Mouse (Mus musculus): Measurements from ENCODE around the gene Rara.

Gene Rara

DNA sequence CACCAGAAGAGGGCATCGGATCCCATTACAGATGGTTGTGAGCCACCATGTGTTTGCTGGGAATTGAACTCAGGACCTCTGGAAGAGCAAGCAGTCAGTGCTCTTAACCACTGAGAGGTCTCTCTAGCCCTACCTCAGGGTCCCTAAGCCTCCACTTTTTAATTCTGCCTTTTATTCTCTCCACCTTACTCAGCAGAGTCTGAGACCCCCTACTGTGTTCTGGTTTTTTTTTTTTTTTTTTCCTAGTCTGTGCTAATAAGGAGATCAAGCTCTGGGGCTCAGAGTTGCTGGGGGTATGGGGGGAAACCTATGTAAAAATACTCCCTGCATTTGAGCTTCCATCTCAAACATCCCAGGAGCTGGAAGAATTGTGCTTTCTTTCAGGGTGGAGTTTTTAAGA, 24.5 kb downstream of the Rara start:
- DNase-seq (ENCODE audit: low spot score in 2 of 2) = no peak

DNA sequence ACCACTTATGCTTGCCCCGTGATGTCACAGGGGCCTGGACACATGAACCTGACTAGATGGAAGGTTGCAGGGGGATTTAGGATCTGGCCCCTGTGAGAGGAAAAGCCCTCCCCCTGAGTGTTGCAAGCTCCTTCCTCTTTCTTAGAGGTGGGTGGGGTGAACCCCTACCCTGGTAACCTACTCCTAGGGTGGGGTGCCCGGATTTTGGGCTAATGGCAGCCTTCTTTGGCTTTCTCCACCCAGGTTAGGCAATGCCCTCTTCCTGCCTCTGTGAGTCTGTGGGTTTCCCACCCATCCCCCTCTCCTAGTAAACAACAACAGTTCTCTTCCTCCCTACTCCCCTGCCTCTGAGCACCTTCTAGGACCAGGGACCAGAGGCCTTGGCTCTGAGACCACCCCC, 25.1 kb downstream of the Rara start:
- no peak for DNase-seq (ENCODE audit: low spot score in 2 of 2)

DNA sequence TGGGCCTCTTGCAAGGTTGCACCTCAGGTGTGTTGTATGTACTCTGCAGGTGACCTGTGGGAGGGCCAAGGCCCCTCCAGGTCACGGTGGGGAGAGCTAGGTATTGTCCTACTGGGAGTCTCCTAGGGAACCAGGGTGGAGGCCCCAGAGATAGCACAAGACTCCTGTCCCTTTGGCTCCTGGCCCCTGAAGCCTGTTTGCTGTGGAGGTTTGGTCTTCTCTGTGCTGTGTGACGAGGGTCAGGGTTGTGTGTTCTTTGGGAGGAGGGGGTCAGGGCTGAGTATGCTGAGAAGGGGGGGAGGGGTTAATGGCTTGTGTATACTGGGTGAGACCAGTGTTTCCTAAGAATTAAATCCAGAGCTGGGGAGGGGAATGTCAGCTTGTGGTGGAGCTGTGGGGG, 25.7 kb downstream of the Rara start:
- DNase-seq (ENCODE audit: low spot score in 2 of 2) = no peak

DNA sequence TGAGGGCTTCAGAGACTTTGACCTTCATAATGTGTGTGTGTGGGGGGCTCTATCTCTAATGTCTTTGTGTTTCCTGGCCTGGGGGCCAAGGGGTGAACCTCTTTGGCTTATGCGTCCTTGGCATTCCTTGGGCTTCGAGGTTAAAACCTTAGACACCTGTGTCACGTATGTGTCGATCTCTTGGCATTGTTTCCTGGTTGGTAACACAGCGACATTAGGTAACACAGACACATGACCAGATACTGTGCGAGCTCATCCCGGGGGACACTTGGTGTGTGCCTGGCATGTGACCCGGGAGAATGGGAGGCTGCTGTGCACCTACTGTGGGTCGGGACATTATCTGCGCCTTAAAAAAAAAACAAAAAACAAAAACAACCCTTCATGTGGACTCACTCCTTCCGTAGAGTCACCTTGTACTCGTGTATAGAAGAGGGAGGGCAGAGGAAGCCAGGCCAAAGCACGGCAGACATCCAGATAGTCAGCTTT, 26.3 kb downstream of the Rara start:
- DNase-seq (ENCODE audit: low spot score in 2 of 2) = no peak

DNA sequence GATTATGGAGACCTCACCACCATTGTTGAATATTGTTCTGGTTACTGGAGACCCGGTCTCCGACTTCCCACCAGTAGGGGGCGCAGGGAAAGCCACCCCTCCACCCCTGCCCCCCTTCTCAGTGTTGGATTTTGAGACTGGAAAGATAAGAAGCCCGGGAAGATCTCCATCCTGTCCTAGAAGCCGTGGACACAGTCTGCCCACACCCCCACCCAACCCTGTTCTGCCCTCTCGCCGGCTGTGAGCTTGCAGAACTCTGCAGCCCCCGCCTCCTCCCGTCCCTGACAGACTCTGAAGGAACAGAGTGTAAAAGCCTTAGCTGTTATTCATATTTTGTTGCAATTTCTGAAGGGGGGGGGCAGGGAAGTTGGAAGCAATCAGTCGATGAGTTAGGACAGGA, 26.8 kb downstream of the Rara start:
- peak in 1 of 2 experiments; percentile 82 for DNase-seq (ENCODE audit: low spot score in 2 of 2)

DNA sequence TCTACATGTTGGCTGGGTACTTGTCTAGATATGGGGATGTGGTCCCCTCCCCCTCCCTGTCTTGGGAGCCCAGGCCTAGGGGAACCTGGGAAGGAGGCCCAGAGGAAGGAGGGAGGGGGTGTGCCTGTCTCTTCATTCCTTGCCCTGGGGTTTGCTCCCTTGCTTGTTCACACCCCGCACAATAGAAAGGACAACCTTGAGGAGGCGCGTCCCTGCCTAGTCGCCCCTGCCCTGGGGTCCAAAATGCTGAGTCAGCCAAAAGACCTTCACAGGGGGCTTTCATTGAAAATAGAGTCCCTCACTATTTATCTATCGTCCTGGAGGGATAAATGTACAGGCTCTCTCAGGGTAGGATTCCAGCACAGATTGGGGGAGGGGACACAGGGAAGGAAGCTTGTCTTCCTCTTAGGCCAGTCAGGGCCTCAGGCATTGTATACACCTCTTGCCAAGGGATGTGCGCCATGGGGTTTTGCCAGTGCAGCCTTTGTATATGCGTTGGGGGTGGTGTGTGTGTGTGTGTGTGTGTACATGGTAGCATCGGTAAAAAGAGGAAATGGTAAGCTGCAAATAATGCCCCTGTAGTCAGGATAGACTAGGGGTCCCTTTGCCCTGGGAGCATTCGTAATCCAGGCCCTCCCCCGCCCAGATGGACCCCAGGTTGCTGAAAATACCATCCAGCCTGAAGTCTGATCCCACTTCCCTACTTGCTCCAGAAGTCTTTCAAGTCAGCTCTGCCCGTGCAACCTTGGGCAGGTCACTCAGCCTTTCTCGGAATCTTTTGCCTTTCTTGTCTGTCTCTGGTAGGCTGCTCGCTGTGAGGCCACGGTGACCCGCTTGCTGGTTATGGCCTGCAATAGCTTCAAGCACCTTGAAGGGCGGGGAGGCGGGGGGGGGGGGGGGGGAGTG, 27.4 kb downstream of the Rara start:
- DNase-seq (ENCODE audit: low spot score in 2 of 2) = no peak

DNA sequence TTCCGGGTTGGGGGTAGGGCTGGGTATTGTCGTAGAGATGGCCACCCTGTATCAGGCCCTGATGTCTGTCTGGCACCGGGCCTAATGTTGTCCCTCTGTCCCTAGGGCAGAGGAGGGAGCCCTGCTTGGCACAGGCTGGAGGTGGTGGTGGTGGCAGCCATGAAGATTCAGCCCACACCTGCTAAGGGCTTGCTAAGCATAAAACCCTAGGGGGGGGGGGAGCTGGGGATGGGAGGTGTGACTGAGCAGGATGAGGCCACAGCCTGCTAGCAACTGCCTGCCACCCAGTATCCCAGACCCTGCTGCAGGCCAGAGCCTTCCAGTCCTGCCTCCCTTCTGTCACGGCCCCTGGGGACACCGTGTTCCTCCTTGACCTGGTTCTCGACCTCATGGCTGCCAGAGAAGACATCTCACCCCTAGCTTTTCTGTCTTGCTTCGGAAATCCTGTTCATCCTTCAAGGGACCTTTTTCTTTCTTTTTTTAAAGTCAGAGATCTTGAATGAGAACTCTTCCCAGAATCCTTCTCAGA, 28.2 kb downstream of the Rara start:
- DNase-seq (ENCODE audit: low spot score in 2 of 2) = no peak

DNA sequence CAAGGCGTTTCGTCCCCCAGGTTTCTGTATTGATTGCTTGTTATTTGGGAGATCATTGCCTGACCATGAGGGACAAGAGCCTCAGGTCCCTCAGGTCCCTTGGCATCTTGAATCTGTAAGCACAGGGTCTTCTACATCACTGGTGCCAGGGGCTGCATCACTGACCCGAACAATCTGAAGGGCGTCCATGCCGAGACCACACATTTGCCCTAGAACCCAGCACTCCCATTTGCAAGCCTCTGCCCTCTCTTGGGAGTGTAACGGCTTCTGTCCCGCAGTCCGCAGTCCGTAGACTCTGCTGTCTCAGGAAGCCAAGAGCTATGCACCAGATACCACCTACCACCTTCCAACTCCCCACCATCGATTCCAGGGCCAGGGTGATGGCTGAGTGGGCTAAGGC, 28.7 kb downstream of the Rara start:
- no peak for DNase-seq (ENCODE audit: low spot score in 2 of 2)

DNA sequence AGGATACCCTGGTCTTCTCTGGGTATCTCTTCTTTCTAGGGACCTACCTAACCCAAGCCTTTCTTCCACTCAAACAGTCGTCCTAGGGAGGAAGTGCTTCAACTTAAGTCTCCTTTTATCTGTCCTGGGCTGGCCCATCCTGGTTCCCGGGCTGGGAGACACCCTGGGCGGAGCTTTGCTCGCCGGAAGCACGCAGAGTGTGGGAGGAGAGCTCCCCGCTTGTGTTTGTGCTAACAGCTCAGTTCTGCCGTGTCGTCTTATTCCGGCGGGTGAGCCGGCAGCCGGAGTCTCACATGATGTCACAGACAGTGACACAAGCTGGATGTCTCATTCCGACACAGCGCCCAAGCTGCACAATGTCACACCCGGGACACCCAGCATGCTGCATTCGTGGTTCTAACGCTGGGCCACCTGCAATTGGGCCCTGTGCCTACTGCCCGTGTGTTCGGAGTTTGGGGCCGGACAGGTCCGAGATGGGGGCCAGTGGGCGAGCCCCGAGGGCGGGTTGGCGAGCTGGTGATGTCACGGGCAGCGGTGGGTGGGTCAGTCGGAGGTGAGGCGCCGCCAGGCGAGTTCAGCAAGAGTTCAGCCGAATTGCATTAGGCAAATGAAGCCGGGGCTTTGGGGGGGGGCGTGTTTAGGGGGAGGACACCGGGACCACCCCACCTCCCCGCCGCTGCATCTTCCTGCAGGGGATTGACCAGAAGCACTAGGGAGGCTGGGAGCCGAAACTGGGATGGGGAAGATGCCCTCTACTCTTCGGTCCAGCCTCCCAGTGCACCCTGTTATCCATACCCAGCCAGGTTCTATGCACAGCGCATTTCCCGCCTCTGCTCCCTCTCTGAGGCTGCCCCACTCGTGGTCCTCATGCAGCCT, 32.1 kb downstream of the Rara start:
- DNase-seq (ENCODE audit: low spot score in 2 of 2) = peak; percentile 78 to 80

DNA sequence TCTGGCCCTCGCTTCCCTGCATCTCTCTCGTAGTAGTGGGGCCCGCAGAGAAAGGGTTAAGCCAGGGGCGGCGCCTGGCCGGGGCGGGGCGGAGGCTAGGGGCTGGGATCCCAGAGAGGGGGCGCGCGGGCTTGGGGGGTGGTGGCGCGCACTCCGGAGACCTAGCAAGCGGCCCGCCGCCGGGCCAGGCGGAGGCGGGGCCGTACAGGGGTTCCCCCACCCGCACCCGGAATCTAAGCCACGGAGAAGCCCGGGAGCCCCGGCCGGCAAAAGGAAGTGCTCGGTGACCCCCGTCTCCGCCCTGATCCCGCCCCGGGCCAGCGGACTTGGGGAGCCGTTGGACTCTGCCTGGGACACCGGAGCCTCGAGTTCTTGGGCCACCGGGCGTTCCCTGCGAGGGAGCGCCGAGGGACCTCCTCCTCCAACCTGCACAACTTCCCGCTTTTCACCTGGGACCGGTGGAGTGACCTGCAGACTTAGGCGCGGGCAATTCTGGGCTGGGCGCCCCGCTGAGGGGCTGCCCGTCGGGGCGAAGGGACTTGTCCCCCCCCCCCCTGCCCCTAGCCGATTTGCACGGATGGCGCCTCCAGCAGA, 32.8 kb downstream of the Rara start:
- DNase-seq (ENCODE audit: low spot score in 2 of 2) = peak; percentile 83 to 86

DNA sequence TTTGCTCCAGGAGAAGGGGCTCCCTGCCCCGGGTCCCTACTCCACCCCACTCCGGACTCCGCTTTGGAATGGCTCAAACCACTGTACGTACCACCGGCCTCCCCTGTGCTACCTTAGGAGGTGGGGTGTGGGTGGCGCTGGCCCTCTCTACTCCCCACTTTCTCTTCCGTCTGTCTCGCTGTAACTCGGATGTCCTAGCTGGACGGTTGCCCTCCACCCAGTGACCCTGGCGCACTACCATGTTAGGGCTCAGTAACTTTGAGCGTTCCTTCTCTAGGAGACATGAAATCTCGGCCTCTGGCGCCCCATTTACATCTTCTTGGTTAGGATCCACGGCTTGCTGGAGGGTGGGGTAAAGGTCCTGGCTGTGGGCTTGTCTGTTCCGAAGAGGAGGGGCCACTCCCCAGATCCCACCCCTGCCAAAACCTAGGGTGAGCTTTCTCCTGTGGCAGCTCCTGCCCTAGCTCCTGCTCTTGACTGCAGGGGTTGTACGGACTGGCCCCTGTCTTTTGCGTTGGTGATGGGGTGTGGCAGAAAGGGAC, 33.5 kb downstream of the Rara start:
- DNase-seq (ENCODE audit: low spot score in 2 of 2) = peak in 1 of 2 experiments; percentile 19

DNA sequence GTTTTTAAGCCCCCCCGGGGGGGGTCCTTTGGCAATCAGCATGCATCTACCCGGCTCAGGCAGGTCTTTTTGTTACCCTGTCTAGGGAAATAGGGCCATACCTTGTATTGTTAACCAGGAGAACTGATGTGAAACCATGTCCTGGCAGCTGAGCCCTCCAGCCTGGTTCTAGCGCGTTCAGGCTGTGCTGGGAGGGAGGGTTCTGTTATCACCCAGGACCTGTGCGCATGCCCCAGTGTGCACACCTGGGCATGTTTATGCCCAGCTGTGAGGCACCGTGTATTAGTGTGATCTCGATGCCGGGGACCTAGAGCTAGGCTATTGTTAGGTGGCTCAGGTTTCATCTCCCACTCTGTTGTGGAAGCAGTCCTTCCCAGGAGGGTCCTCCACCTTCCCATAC, 34.1 kb downstream of the Rara start:
- peak; percentile 52 to 61 for DNase-seq (ENCODE audit: low spot score in 2 of 2)

DNA sequence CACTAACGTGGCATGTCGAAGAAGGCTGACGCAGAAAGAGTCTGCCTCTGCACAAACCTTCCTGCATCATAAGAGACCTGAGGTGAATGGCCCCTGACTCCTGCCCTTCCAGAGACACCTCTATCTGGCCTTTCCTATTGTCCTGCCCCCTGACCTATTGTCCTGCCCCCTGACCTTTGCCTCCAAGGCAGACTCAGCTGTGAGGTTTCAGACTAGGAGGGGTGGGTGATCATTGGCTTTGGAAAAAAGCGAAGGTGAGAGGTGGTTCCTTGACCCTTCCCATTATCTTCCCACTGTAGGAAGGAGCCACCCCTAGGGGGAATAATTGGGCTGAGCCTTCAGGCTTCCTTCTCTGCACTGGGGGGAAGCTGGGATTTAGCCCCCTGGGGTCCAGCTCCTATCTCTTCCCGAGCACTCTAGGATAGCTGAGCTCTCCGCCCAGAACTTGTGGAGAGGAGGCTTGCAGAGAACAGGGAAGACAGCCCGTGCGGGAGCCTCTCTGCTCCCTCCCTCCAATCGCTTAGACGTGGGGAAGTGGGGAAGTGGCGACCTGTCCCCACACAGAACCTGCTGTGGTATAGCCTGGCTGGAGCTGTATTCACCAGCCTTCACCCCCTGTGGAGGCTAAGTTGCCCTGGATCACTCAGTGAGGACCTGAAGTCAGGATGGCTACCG, 34.9 kb downstream of the Rara start:
- peak in 1 of 2 experiments; percentile 5 for DNase-seq (ENCODE audit: low spot score in 2 of 2)

DNA sequence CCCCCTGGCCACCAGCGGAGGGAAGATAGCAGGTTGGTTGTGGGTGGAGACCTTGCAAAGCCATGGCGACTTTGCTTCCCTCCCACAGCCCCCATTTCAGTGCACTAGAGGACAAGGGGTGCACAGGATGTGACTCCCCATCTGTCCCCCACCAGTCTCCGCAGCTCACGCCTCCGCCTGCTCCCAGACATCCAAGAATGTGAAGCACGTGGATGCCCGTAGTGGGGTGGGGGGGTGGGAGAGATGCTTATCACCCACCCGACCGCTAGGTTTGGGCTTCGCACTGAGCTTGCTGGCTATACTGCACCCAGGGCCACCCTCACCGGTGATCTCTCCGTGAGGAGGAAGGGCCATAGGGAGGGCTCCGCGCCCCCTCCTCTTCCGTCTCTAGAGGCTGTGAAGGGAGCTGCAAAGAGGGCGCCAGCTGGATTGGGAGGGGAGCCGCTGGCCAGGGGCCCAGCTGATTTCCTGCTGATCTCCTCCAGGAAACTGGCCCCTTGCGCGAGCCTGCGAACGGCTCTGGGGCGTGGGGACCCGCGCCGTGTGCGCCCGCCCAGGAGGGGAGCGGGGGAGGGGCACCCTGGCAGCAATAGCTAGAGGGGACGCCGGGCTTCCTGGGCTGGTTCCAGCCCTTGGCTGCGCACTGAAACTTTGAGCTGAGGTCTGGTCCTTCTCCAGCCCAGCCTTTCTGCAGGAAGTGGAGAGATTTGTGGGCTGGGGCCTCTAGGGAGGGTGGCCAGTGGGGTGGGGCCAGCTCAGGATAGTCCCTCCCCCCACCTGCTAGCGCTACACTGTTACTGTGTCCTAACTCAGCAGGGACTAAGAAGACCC, 35.8 kb downstream of the Rara start:
- peak; percentile 75 to 79 for DNase-seq (ENCODE audit: low spot score in 2 of 2)

DNA sequence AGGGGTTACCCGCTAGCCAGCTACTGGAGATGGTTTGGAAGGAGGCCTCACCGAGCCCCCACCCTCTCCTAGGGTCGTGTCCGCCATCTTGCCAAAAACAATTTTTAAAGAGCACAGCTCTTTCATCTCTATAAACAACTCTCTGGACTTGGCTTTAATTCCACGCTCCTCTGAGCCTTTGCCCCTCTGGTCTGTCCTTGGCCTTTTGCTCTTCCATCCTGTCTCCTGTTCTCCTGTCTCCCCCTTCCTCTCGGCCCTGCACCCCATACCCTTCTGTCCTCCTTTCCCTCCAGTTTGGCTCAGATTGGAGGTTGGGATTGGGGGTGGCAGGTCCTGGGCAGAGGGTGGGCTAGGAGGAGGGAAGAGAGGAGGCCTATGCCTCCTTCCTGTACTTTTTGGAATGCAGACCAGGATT, 36.6 kb downstream of the Rara start:
- DNase-seq (ENCODE audit: low spot score in 2 of 2) = no peak

DNA sequence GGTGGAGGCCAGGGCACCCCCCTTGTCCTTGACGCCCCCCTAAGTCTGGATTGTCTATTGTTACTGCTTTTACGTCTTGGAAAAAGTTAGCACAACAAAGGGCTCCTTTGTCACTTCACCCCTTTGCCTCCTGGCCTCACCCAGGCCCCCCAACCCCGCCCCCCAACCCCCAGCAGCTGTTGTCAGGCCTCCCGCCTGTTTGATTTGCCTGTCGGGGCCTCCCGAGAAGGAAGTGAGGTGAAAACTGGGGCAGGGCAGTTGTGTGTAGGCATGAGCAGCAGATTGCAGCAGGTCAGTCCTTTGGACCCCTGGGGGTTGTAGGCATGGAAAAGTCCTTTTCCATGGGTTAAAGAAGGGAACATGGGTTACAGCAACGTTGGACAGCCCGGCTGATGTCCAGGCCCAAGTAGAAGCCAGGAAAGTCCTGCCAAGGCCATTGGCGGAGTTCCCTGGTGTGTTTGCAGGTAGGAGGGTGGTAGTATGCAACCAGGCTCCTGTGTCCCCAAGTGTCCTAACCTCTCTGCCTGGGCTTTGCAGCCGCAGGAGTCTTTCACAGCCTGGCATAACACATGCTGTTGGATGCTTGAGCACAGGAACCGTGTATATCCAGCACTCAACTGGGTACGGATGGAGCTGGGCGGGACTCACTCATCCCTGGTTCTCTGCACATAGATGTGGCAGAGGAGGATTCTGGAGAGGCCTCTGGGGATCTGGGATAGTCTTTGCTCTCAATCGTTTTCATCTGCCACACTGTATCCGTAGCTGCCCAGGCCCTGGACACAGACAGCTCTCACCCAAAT, 37.2 kb downstream of the Rara start:
- DNase-seq (ENCODE audit: low spot score in 2 of 2) = peak; percentile 74 to 75

DNA sequence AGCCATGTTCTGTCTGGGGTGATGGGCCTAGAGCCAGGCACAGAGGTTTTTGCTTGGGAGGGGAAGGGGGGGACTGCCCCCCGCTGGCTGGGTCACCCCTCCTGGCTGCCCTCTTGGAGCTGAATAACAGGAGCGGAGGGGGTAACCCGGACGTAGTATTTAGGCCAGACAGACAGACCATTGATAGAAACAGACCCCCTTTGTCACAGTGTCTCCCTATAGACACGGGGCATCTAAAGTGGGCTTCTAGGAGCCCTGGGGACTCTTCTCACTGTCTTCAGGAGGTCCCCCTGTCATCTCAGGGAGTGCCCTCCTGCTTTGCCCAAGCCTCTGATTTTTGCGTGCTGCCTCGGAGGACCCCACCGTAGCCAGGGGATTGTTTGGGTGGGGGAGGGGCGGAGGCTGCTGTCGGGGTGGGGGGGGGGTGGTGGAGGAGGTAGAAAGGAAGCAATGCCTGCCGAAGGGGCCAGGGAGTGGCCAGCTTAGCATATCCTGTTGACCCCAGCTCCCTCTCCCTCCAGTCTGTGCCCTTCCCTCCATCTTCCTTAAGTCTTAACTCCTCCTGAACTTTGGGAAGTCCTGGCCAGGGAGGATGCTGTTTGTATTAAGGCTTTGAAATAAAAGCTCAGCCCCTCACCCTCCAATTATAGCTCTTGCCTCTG, 37.9 kb downstream of the Rara start:
- DNase-seq (ENCODE audit: low spot score in 2 of 2) = no peak

DNA sequence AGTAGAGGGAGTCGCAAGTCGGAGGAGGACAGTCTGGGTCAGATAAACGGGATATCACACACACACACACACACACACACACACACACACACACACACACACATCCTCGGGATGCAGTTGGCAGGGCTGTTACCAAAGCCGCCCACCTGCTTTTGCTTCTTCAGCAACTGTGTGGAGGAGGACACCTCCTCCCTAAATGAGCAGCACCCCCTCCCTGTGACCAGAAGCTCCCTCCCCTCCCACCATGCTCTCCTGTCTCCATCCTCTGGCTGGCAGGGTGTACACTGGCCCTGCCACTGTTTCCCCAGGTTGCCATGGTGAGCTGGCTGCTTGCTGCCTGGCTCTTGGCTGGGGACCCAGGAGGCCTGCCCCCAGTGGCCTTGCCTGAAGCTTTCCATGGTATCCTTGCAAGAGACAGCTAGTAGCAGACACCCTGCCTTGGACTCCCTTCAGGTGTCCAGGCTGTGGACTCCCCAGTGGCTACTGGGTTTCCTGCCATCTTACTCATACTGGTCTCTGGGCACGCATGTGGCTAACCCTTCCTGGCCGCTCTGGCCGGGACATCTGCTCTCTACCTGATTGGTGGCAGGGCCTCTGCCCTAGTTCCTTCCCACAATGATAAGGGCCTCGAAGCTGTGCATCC, 39.0 kb downstream of the Rara start:
- no peak for DNase-seq (ENCODE audit: low spot score in 2 of 2)
